Mouse (Mus musculus) forebrain, embryonic 12.5 days (tissue): Measurements from ENCODE around the gene Angpt4. TPM values are rescaled to one million over a fixed set of nuclear protein-coding genes. Genes with fewer than 3 reads are reported as not detected.

Experiments
- ATAC-seq: fragments of 200-750 bp; cut with Nextera tagmentation; 2 replicates; pipeline ENCODE4 v1.8.0; 2017; ENCODE audit warnings: moderate TSS enrichment; ENCODE audit not compliant: low FRiP score
- H3K27ac ChIP-seq: fragments of 300-500 bp; sonication (generic); 2 replicates; pipeline ENCODE4 v1.5.1; 2016; ENCODE audit warnings: mild to moderate bottlenecking
- H3K27me3 ChIP-seq: fragments of 300-500 bp; sonication (generic); 2 replicates; pipeline ENCODE4 v1.6.1; 2016; ENCODE audit warnings: mild to moderate bottlenecking
- H3K36me3 ChIP-seq: fragments of 300-500 bp; sonication (generic); replicated peaks from 2 replicates; pipeline ENCODE4 v1.6.1; 2016; ENCODE audit warnings: mild to moderate bottlenecking
- H3K4me1 ChIP-seq: fragments of 300-500 bp; sonication (generic); 2 replicates; pipeline ENCODE4 v1.6.1; 2016
- H3K4me2 ChIP-seq: fragments of 300-500 bp; sonication (generic); 2 replicates; pipeline ENCODE4 v1.6.1; 2016; ENCODE audit warnings: mild to moderate bottlenecking, moderate library complexity
- H3K4me3 ChIP-seq: fragments of 300-500 bp; sonication (generic); replicated peaks from 2 replicates; pipeline ENCODE4 v1.5.1; 2016; ENCODE audit warnings: mild to moderate bottlenecking
- H3K9ac ChIP-seq: fragments of 300-500 bp; sonication (generic); 2 replicates; pipeline ENCODE4 v1.6.1; 2016; ENCODE audit warnings: mild to moderate bottlenecking
- H3K9me3 ChIP-seq: fragments of 300-500 bp; sonication (generic); 2 replicates; pipeline ENCODE4 v1.6.1; 2016
- WGBS: fragments of 180-500 bp; shearing (Covaris S2); methylation state at CpG from one replicate; pipeline ENCODE4 v1.1.7; 2016; 5-methylcytosine and 5-hydroxymethylcytosine counted together
- polyA plus RNA-seq: library from polyadenylated mRNA; unstranded; fragments of >200 nt; fragmentation: Nextera tagmentation; extraction: Ambion mirVana; gene quantifications from 2 replicates; pipeline ENCODE4 v1.2.1, GENCODE M21; 2016

The Angpt4 gene
- 0.10 TPM in 1 of 2 replicates, not detected in the other for polyA plus RNA-seq

DNA sequence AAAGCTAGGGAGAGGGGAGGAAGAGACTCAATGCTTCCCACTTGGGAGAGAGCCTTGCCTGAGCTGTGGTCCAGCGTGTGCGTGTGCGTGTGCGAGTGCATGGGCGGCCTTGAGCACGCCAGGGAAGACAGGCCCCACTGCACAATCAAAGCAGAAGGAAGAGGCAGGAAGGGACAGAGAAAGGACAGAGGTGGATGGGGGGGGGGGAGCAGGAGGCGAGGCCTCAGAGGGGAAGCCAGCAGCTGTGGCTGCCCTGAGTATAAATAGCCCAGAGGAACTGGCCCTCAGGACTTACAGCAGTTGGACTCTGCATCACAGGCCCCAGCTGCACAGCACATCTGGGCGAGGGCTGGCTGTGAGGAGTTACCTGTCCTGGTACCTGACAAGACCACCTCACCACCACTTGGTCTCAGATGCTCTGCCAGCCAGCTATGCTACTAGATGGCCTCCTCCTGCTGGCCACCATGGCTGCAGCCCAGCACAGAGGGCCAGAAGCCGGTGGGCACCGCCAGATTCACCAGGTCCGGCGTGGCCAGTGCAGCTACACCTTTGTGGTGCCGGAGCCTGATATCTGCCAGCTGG lies at the start of gene Angpt4:
Gene Angpt4 (plus strand): TSS at position 292 of the 582 bp plus-strand sequence.
- H3K27me3 ChIP-seq, result no peaks in the 10 kb centered on the region
- ATAC-seq, result no peak; the same call in 1 of the 2 replicates
- H3K4me1 ChIP-seq, result peaks cover 11% of the 10 kb centered on the region
- no peak within 1 kb of the TSS for H3K27ac ChIP-seq
- WGBS, result 76% methylated on average over 12 of the region's 13 CpGs
- no peak within 1 kb of the TSS for H3K4me3 ChIP-seq
- H3K4me2 ChIP-seq, result no peak within 1 kb of the TSS
- no peaks in the 10 kb centered on the region for H3K36me3 ChIP-seq
- H3K9ac ChIP-seq, result no peak within 1 kb of the TSS
- no peaks in the 10 kb centered on the region for H3K9me3 ChIP-seq

DNA sequence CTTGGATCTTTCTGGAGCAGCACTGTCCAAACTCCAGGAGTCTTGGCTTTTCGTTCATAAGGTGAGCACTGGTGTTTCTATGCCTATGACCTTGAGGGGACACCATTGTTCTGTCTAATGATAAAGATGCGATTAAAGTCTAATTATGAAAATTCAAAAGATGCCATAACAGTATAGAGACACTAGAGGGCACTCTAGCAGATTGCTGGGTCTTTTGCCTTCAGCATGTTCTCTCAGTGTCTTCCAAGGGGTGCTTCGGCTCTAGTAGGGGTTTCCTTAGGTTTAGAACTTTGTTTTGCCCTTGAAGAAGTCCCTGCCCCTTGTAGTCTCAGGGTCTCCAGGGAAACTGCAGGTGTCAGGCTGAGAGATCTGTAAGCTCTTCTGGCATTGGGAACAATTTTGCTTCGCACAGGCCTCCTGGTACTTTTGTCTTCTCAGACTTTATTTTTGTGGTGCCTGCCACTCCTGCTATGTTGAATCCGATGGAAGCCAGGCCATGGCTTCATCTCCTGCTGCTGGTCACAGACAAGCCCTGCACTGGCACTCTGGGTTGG lies 48.7 kb upstream of the Angpt4 start:
- Histone ChIP-seq H3K9me3 (no peaks in the 10 kb centered on the region), H3K27me3 (no peaks in the 10 kb centered on the region), H3K4me1 (peaks cover 7% of the 10 kb centered on the region), H3K9ac (no peak overlapping the region), H3K4me3 (no peak overlapping the region), H3K27ac (no peak overlapping the region), H3K4me2 (no peak overlapping the region), H3K36me3 (no peaks in the 10 kb centered on the region)
- ATAC-seq, result no peak
- 52% methylated on average over 5 of the region's 5 CpGs for WGBS

DNA sequence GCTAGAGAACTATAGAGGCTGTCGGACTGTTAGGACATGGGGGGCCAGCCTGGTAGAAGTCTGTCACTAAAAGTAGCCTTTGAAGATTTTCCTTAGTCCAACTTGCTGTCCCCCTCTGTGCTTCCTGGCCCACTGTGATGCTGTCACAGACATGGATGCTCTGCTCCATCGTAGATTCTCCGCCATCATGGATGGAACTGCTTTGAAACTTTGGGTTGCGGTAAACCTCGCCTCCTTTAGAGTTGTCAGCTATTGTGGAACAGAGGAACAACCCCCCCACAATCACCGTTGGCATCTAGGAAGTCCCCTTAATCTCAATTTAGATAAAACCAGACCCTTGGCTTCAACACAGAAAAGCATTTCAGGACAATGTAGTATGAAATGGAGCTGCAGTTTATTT lies 46.1 kb upstream of the Angpt4 start:
- Histone ChIP-seq H3K36me3 (no peaks in the 10 kb centered on the region), H3K4me3 (no peak overlapping the region), H3K4me1 (peaks cover 7% of the 10 kb centered on the region), H3K9me3 (no peaks in the 10 kb centered on the region), H3K9ac (no peak overlapping the region), H3K27ac (no peak overlapping the region), H3K27me3 (no peaks in the 10 kb centered on the region), H3K4me2 (no peak overlapping the region)
- ATAC-seq, result no peak
- WGBS, result 87% methylated on average over 6 of the region's 6 CpGs

DNA sequence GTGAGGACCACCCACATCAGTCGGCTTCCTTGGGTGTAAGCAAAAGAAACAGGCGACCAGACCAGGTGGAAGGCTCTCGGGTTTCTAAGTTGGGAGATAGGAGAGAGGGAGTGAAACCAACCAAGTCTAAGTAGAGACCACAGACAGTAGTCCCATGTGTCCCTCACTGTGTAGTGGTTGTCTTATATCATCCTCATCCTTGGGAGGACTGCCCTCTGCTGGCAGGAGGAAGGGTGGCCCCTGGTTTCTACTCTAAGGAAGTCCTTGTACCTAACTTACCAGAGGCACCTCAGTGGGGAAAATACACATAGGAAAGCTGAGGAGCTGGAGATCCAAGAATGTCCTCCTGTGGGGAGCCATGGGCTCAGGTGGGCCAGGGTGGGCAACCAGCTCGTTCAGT lies 44.5 kb upstream of the Angpt4 start:
- Histone ChIP-seq H3K9ac (no peak overlapping the region), H3K9me3 (no peaks in the 10 kb centered on the region), H3K27me3 (no peaks in the 10 kb centered on the region), H3K4me1 (peaks cover 7% of the 10 kb centered on the region), H3K36me3 (no peaks in the 10 kb centered on the region), H3K27ac (no peak overlapping the region), H3K4me3 (no peak overlapping the region), H3K4me2 (no peak overlapping the region)
- 43% methylated on average over 4 of the region's 4 CpGs for WGBS
- peak; percentile 66 for ATAC-seq

- WGBS, result 88% methylated on average over 8 of the region's 8 CpGs
- no peak overlapping the region for H3K27ac ChIP-seq
- H3K4me2 ChIP-seq, result no peak overlapping the region
- no peak overlapping the region for H3K9ac ChIP-seq
- H3K36me3 ChIP-seq, result no peaks in the 10 kb centered on the region
- H3K27me3 ChIP-seq, result no peaks in the 10 kb centered on the region
- no peak for ATAC-seq
- no peaks in the 10 kb centered on the region for H3K4me1 ChIP-seq
- no peaks in the 10 kb centered on the region for H3K9me3 ChIP-seq
- H3K4me3 ChIP-seq, result no peak overlapping the region
Observed at GRCm38 (mm10) chr2:151868196-151868595, 42.8 kb upstream of the Angpt4 start.

- Histone ChIP-seq H3K4me1 (no peaks in the 10 kb centered on the region), H3K27ac (no peak overlapping the region), H3K27me3 (peaks cover 7% of the 10 kb centered on the region; the same call in 1 of the 2 replicates), H3K9me3 (no peaks in the 10 kb centered on the region), H3K4me2 (no peak overlapping the region), H3K9ac (no peak overlapping the region), H3K4me3 (no peak overlapping the region), H3K36me3 (no peaks in the 10 kb centered on the region)
- ATAC-seq, result no peak
Observed at GRCm38 (mm10) chr2:151874551-151874950, 36.5 kb upstream of the Angpt4 start.

- peaks cover 7% of the 10 kb centered on the region; the same call in 1 of the 2 replicates for H3K27me3 ChIP-seq
- ATAC-seq, result peak; percentile 75
- no peak overlapping the region for H3K27ac ChIP-seq
Observed at GRCm38 (mm10) chr2:151876012-151876485, 35.0 kb upstream of the Angpt4 start.

DNA sequence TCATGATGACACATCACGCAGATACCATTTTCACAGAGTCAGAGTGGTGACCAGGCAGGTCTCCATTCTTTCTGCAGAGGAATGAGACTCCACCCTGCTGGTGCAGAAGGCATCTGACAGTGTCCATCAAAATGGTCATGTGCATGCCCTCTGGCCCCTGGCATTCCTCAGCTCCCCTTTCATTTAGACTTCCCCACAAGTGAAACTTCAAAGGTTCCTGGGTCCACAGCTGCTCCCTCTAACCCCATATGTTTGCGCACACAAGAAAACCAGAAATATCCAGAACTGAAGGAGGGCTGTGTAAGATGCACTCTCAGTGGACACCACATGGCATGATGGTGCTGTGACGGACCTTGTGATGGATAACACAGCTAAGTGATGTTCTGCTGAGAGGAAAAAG lies 32.4 kb upstream of the Angpt4 start:
- 81% methylated on average over 3 of the region's 3 CpGs for WGBS
- Histone ChIP-seq H3K9me3 (no peaks in the 10 kb centered on the region), H3K27me3 (peaks cover 4% of the 10 kb centered on the region; the same call in 1 of the 2 replicates), H3K9ac (no peak overlapping the region), H3K27ac (no peak overlapping the region), H3K4me1 (no peaks in the 10 kb centered on the region), H3K4me3 (no peak overlapping the region), H3K36me3 (no peaks in the 10 kb centered on the region), H3K4me2 (no peak overlapping the region)
- no peak for ATAC-seq

More at GRCm38 (mm10) chr2:151876012-151876485, 35.0 kb upstream of the Angpt4 start:
- Histone ChIP-seq H3K4me3 (no peak overlapping the region), H3K9ac (no peak overlapping the region), H3K9me3 (no peaks in the 10 kb centered on the region), H3K4me2 (no peak overlapping the region), H3K4me1 (no peaks in the 10 kb centered on the region), H3K36me3 (no peaks in the 10 kb centered on the region)
- 17% methylated on average over 8 of the region's 8 CpGs for WGBS

DNA sequence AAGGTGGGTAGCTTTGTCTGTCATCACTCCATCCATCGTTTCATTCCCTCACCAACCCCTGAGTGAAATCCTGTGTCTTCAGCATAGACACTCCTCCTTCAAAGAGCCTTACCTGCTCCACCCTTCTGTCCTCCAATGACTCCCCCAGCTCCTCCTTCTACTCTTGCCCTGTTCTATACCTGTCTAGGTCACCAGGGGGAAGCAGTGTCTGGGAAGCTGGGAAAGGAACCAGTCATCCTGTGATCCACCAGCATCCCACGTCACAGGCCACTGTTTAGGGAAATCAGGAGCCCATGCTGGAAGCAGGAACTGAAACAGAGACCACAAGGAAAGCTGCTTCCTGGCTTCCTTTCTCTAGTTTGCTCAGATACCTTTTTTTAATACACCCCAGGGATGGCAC lies 31.2 kb upstream of the Angpt4 start:
- no peak for ATAC-seq
- Histone ChIP-seq H3K27ac (no peak overlapping the region), H3K27me3 (no peaks in the 10 kb centered on the region), H3K36me3 (no peaks in the 10 kb centered on the region), H3K9ac (no peak overlapping the region), H3K4me1 (no peaks in the 10 kb centered on the region), H3K4me2 (no peak overlapping the region), H3K4me3 (no peak overlapping the region), H3K9me3 (no peaks in the 10 kb centered on the region)
- 67% methylated on average over 2 of the region's 2 CpGs for WGBS

DNA sequence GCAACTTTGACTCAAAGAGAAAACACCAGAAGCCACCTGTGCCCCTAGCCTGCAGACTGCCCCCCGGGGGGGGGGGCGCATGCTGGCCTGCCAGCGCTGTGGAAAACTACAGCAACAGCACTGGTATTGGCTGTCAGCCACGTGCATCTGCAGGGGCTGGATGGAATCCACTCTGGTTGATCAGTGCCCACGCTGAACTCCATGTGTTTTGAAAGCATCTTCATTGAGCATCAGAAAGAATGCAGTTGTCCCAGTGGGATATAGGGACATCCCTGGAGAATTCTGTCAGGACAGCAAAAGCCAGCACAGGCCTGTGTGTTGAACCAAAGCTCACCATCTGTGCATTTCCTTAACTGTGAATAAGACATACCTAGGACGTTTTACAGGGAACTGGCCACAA lies 20.0 kb upstream of the Angpt4 start:
- Histone ChIP-seq H3K4me3 (no peak overlapping the region), H3K9me3 (no peaks in the 10 kb centered on the region), H3K27me3 (no peaks in the 10 kb centered on the region), H3K9ac (no peak overlapping the region), H3K27ac (no peak overlapping the region), H3K4me2 (no peak overlapping the region), H3K36me3 (no peaks in the 10 kb centered on the region), H3K4me1 (peaks cover 6% of the 10 kb centered on the region)
- WGBS, result 69% methylated on average over 6 of the region's 6 CpGs
- ATAC-seq, result no peak

DNA sequence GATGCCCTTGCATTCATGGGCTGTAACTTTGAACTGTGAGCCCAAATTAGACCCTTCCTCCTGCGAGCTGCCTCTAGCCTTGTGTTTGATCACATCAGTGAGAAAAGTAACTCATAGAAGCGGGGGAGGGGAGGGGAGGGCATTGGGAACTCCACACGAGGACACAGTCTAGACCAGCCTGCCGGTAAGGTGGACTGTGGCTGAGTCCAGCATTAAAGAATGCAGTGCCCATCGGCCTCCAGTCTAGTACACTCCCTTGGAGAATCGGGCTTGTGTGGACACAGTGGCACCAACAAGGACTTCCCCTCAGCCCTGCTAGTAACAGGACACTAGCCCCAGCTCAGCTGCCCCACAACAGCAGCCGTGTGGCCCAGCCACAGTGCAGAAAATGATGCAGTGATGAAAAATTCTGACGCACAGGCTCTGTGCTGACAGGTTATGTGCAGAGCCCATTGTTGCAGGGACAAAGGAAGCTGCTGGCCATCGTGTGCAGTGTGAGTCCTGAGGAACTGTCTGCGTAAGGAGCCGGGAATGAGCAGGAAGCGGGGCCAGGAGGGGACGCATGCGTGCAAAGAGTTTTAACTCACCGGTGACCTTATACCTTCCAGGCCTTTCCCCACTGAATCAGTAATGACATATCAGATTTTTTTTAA lies 17.8 kb upstream of the Angpt4 start:
- Histone ChIP-seq H3K4me2 (no peak overlapping the region), H3K9ac (no peak overlapping the region), H3K9me3 (no peaks in the 10 kb centered on the region), H3K27me3 (no peaks in the 10 kb centered on the region), H3K27ac (no peak overlapping the region), H3K4me3 (no peak overlapping the region), H3K4me1 (peaks cover 6% of the 10 kb centered on the region), H3K36me3 (no peaks in the 10 kb centered on the region)
- 45% methylated on average over 15 of the region's 15 CpGs for WGBS
- no peak; the same call in 1 of the 2 replicates for ATAC-seq

DNA sequence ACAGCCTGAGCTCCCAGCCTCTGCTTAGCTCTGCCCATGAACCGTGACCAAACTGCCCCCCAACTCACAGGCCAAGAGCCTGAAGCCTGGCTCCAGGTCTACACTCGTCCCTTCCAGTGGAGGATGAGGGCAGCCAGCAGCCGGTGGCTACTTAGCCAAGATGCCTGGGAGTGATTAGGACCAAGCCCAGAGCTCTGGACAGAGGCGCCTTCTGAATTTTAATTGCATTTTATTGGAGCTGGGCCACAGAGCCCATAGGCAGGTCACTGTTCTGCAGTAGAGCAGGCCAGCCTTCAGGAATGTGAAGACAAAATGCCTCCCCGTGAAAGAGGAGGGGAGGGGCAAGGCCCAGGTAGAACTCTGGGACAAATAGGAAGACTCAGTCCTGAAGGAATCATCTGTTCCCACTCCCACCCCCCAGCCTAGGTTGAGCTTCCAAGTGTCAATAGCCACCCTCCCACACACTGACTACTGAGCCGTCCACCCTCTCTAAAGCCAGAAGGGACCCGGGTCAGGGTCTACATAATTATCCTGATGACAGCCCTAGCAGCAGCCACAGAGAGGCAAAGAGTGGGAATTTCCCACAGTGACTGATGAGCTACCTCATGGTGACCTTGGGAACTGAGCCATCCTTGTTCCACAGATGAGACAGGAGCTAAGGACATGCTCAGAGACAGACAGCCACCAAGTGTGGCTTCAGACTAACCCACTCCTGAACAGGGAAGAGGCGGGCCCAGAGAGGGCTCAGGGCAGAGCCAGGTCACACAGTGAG lies 16.6 kb upstream of the Angpt4 start:
- Histone ChIP-seq H3K9me3 (no peaks in the 10 kb centered on the region), H3K27me3 (no peaks in the 10 kb centered on the region), H3K9ac (no peak overlapping the region), H3K4me3 (no peak overlapping the region), H3K4me2 (no peak overlapping the region), H3K27ac (no peak overlapping the region), H3K36me3 (no peaks in the 10 kb centered on the region), H3K4me1 (peaks cover 6% of the 10 kb centered on the region)
- 0 out of 2 replicates have a peak, but pooled peaks have one; percentile 27 for ATAC-seq
- 67% methylated on average over 8 of the region's 8 CpGs for WGBS
